Mouse (Mus musculus) CH12.LX (cell line): ENCODE measurements around the gene Tdrd12. TPM values are rescaled to one million over a fixed set of nuclear protein-coding genes. Genes with fewer than 3 reads are reported as not detected.

Experiments used
- DNase-seq: peaks from one replicate; pipeline ENCODE4 v3.0.0-alpha.2; 2013; ENCODE audit errors: extremely low read depth
- H3K27ac ChIP-seq: 2 replicates; pipeline ENCODE4 v1.5.1; 2012; ENCODE audit warnings: low read depth, mild to moderate bottlenecking, control low read depth, moderate library complexity; ENCODE audit not compliant: insufficient read depth
- H3K27me3 ChIP-seq: replicated peaks from 2 replicates; pipeline ENCODE3; 2012; ENCODE audit warnings: inconsistent platforms
- H3K36me3 ChIP-seq, 2 experiments: replicated peaks in 1 of 2; 2 replicates each; pipeline versions ENCODE3 to v1.6.1; 2012; ENCODE audit warnings: inconsistent platforms in 1 of 2, low read length in 1 of 2, mild to moderate bottlenecking in 1 of 2, mixed read lengths in 1 of 2, moderate library complexity in 1 of 2; ENCODE audit not compliant: control insufficient read depth in 1 of 2, insufficient read depth in 1 of 2
- H3K4me1 ChIP-seq, 2 experiments: 2 replicates each; pipeline ENCODE4 v1.6.1; 2012; ENCODE audit warnings: inconsistent platforms in 1 of 2, moderate library complexity in 1 of 2; ENCODE audit not compliant: insufficient read depth in 2 of 2, control insufficient read depth in 1 of 2
- H3K4me2 ChIP-seq: 2 replicates; pipeline ENCODE4 v1.6.1; 2012; ENCODE audit warnings: low read depth, mild to moderate bottlenecking, control low read depth; ENCODE audit not compliant: poor library complexity, insufficient read depth, severe bottlenecking
- H3K4me3 ChIP-seq, 3 experiments: fragments of 150-350 bp in 1 of 3; sonication (generic) in 1 of 3; replicated peaks in 1 of 3; 2 replicates each; pipeline versions ENCODE3 to v1.5.1; 2011 to 2012; ENCODE audit warnings: low read depth in 2 of 3, low read length in 2 of 3, mild to moderate bottlenecking in 2 of 3, moderate library complexity in 2 of 3, control low read depth in 1 of 3, improper control_type of control experiment in 1 of 3, inconsistent platforms in 1 of 3, mixed read lengths in 1 of 3; ENCODE audit not compliant: poor library complexity in 1 of 3
- H3K79me2 ChIP-seq: replicated peaks from 2 replicates; pipeline ENCODE4 v1.6.1; 2012; ENCODE audit warnings: mild to moderate bottlenecking, moderate library complexity; ENCODE audit not compliant: control insufficient read depth, poor library complexity, insufficient read depth, severe bottlenecking; ENCODE audit errors: extremely low read depth
- H3K9ac ChIP-seq: 2 replicates; pipeline ENCODE4 v1.6.1; 2012; ENCODE audit warnings: low read depth, mild to moderate bottlenecking, control low read depth, moderate library complexity; ENCODE audit not compliant: insufficient read depth
- H3K9me3 ChIP-seq: replicated peaks from 2 replicates; pipeline ENCODE3; 2012; ENCODE audit warnings: low read length, inconsistent platforms, mixed read lengths
- BHLHE40 ChIP-seq: IDR thresholded peaks from 2 replicates; pipeline ENCODE4 v1.6.1; 2011; ENCODE audit warnings: mild to moderate bottlenecking, low read depth, low read length, improper control_type of control experiment
- CHD1 ChIP-seq: IDR thresholded peaks from 2 replicates; pipeline ENCODE4 v1.6.1; 2012; ENCODE audit warnings: low read depth, low read length, improper control_type of control experiment, inconsistent platforms
- E2F4 ChIP-seq: IDR thresholded peaks from 2 replicates; pipeline ENCODE4 v1.6.1; 2011; ENCODE audit warnings: low read depth, low read length, improper control_type of control experiment; ENCODE audit not compliant: insufficient replicate concordance
- EP300 ChIP-seq: IDR thresholded peaks from 2 replicates; pipeline ENCODE4 v1.6.1; 2011; ENCODE audit warnings: low read length, improper control_type of control experiment
- ETS1 ChIP-seq: conservative IDR thresholded peaks from 2 replicates; pipeline ENCODE4 v1.6.1; 2012; ENCODE audit warnings: low read depth, mild to moderate bottlenecking, inconsistent platforms, low read length, improper control_type of control experiment, moderate library complexity
- IRF4 ChIP-seq: IDR thresholded peaks from 2 replicates; pipeline ENCODE4 v1.6.1; 2014; ENCODE audit warnings: low read depth, mild to moderate bottlenecking, inconsistent platforms, low read length, improper control_type of control experiment
- JUN ChIP-seq: IDR thresholded peaks from 2 replicates; pipeline ENCODE4 v1.6.1; 2011; ENCODE audit warnings: low read depth, mild to moderate bottlenecking, low read length, improper control_type of control experiment, moderate library complexity; ENCODE audit not compliant: insufficient read depth
- MAFK ChIP-seq: IDR thresholded peaks from 2 replicates; pipeline ENCODE4 v1.6.1; 2011; ENCODE audit warnings: low read length, improper control_type of control experiment; ENCODE audit not compliant: insufficient replicate concordance
- MYC ChIP-seq: IDR thresholded peaks from 2 replicates; pipeline ENCODE4 v1.6.1; 2011; ENCODE audit warnings: low read depth, mild to moderate bottlenecking, improper control_type of control experiment, low read length
- RAD21 ChIP-seq: IDR thresholded peaks from 2 replicates; pipeline ENCODE4 v1.6.1; 2011; ENCODE audit warnings: low read depth, mild to moderate bottlenecking, low read length, improper control_type of control experiment, moderate library complexity
- SIN3A ChIP-seq: IDR thresholded peaks from 2 replicates; pipeline ENCODE4 v1.6.1; 2012; ENCODE audit warnings: low read length, improper control_type of control experiment, inconsistent platforms
- TBP ChIP-seq: conservative IDR thresholded peaks from 2 replicates; pipeline ENCODE4 v1.6.1; 2011; ENCODE audit warnings: low read depth, low read length, improper control_type of control experiment
- TCF12 ChIP-seq: IDR thresholded peaks from 2 replicates; pipeline ENCODE4 v1.6.1; 2014; ENCODE audit warnings: low read depth, mild to moderate bottlenecking, inconsistent platforms, low read length, improper control_type of control experiment
- USF2 ChIP-seq: conservative IDR thresholded peaks from 2 replicates; pipeline ENCODE4 v1.6.1; 2011; ENCODE audit warnings: low read depth, low read length, improper control_type of control experiment
- ZC3H11A ChIP-seq: IDR thresholded peaks from 2 replicates; pipeline ENCODE4 v1.6.1; 2012; ENCODE audit warnings: low read depth, mild to moderate bottlenecking, inconsistent platforms, low read length, improper control_type of control experiment
- ZKSCAN1 ChIP-seq: IDR thresholded peaks from 2 replicates; pipeline ENCODE4 v1.6.1; 2012; ENCODE audit warnings: low read depth, inconsistent platforms, low read length, improper control_type of control experiment, borderline replicate concordance
- ZNF384 ChIP-seq: IDR thresholded peaks from 2 replicates; pipeline ENCODE4 v1.6.1; 2012; ENCODE audit warnings: low read depth, low read length, improper control_type of control experiment, inconsistent platforms
- dilution Hi-C: fragments of 300-500 bp; cut with MboI; formaldehyde crosslinking; loops from 2 replicates; pipeline ENCODE4 v1.14.3; 2020; ENCODE audit warnings: low sequenced_read_pairs; ENCODE audit not compliant: extremely low pct_unique_long_range_greater_than_20kb, extremely low pct_ligation_motif_present
- in situ Hi-C: fragments of 300-500 bp; cut with MboI; formaldehyde crosslinking; loops from 3 replicates; pipeline ENCODE4 v1.14.3; 2019; ENCODE audit warnings: low sequenced_read_pairs, low pct_ligation_motif_present, low pct_unique_long_range_greater_than_20kb, mixed read lengths
- polyA plus RNA-seq: library from polyadenylated mRNA; unstranded; fragments of >175 nt; gene quantifications from 2 replicates; pipeline ENCODE4 v1.2.1, GENCODE M21; 2012; ENCODE audit warnings: low read depth; ENCODE audit not compliant: insufficient read length
- total RNA-seq, 2 experiments: library from RNA; depleted of rRNA; stranded (reverse); fragments of 300-350 nt in 1 of 2; fragments of >200 nt in 1 of 2; gene quantifications; 2 replicates each; pipeline ENCODE4 v1.2.3; 2012 to 2014

Gene Tdrd12
- total and polyA plus RNA-seq, 3 experiments: 0.08 to 0.21 (median 0.19) TPM

- Histone ChIP-seq H3K27me3 (peaks cover 10% of the 10 kb centered on the region), H3K9me3 (no peaks in the 10 kb centered on the region), H3K79me2 (no peaks in the 10 kb centered on the region), H3K9ac (no peak within 1 kb of the TSS), H3K36me3 (no peaks in the 10 kb centered on the region)
- dilution Hi-C loops: no loop called here
- in situ Hi-C loops: loop anchor here (10.0 kb wide), 1 partner anchor 47 kb away; no protein-coding TSS in a partner anchor
- no peak for TF ChIP-seq MYC
- TF ChIP-seq MAFK: peak; percentile 63; the same call in 1 of the 2 replicates
- TF ChIP-seq, all 38 proteins: peak for 1
- H3K27ac ChIP-seq: no peak within 1 kb of the TSS
- DNase-seq: peak; percentile 3
- H3K4me2 ChIP-seq: no peak within 1 kb of the TSS
- peaks cover 2 to 11% of the 10 kb centered on the region in 2 experiments; a peak in 2 of 4 replicates for H3K4me1 ChIP-seq
- no peak within 1 kb of the TSS for H3K4me3 ChIP-seq
Observed at GRCm38 (mm10) chr7:35447996-35448846, 89.3 kb downstream of the Tdrd12 start, which contains the start of gene Slc7a9. Slc7a9 (plus strand) TSS chr7:35448796.

- Histone ChIP-seq H3K4me1 (peaks cover 2 to 11% of the 10 kb centered on the region in 2 experiments; a peak in 2 of 4 replicates), H3K9me3 (no peaks in the 10 kb centered on the region), H3K36me3 (no peaks in the 10 kb centered on the region), H3K4me2 (no peak overlapping the region), H3K9ac (no peak overlapping the region), H3K4me3 (no peak overlapping the region), H3K27ac (no peak overlapping the region), H3K79me2 (no peaks in the 10 kb centered on the region), H3K27me3 (peaks cover 14% of the 10 kb centered on the region)
- in situ Hi-C loops: loop anchor here (10.0 kb wide), 1 partner anchor 47 kb away; no protein-coding TSS in a partner anchor
- no peak for DNase-seq
- no peak for TF ChIP-seq TBP
- no peak for TF ChIP-seq BHLHE40
- no peak for TF ChIP-seq ZC3H11A
- TF ChIP-seq RAD21: no peak
- TF ChIP-seq JUN: no peak
- no peak for TF ChIP-seq E2F4
- no peak for TF ChIP-seq IRF4
- no peak for TF ChIP-seq TCF12
- no peak for TF ChIP-seq EP300
- no peak for TF ChIP-seq ZNF384
- TF ChIP-seq MYC: no peak
- no peak for TF ChIP-seq USF2
- no peak for TF ChIP-seq ZKSCAN1
- TF ChIP-seq ETS1: no peak
- no peak for TF ChIP-seq SIN3A
- TF ChIP-seq CHD1: no peak
- dilution Hi-C loops: no loop called here
Observed at GRCm38 (mm10) chr7:35447501-35447900, 90.0 kb downstream of the Tdrd12 start.
